Mouse (Mus musculus) embryonic facial prominence, embryonic 12.5 days (tissue): ENCODE measurements around the gene Wrap73. TPM values are rescaled to one million over a fixed set of nuclear protein-coding genes. Genes with fewer than 3 reads are reported as not detected.

ENCODE experiments used
- ATAC-seq: fragments of 200-750 bp; cut with Nextera tagmentation; 2 replicates; pipeline ENCODE4 v1.8.0; 2017; ENCODE audit not compliant: insufficient number of reproducible peaks, insufficient read depth, low FRiP score, low TSS enrichment
- H3K27ac ChIP-seq: fragments of 300-500 bp; sonication (generic); 2 replicates; pipeline ENCODE4 v1.5.1; 2016; ENCODE audit warnings: mild to moderate bottlenecking
- H3K27me3 ChIP-seq: fragments of 300-500 bp; sonication (generic); 2 replicates; pipeline ENCODE4 v1.6.1; 2016; ENCODE audit warnings: mild to moderate bottlenecking, moderate library complexity
- H3K36me3 ChIP-seq: fragments of 300-500 bp; sonication (generic); 2 replicates; pipeline ENCODE4 v1.6.1; 2016; ENCODE audit warnings: mild to moderate bottlenecking
- H3K4me1 ChIP-seq: fragments of 300-500 bp; sonication (generic); 2 replicates; pipeline ENCODE4 v1.6.1; 2016
- H3K4me2 ChIP-seq: fragments of 300-500 bp; sonication (generic); replicated peaks from 2 replicates; pipeline ENCODE4 v1.6.1; 2016; ENCODE audit warnings: mild to moderate bottlenecking, moderate library complexity
- H3K4me3 ChIP-seq: fragments of 300-500 bp; sonication (generic); 2 replicates; pipeline ENCODE4 v1.5.1; 2016; ENCODE audit warnings: mild to moderate bottlenecking
- H3K9ac ChIP-seq: fragments of 300-500 bp; sonication (generic); 2 replicates; pipeline ENCODE4 v1.6.1; 2016; ENCODE audit warnings: mild to moderate bottlenecking, moderate library complexity
- H3K9me3 ChIP-seq: fragments of 300-500 bp; sonication (generic); 2 replicates; pipeline ENCODE4 v1.6.1; 2016; ENCODE audit warnings: mild to moderate bottlenecking, moderate library complexity
- WGBS: fragments of 180-500 bp; shearing (Covaris S2); methylation state at CpG from one replicate; pipeline ENCODE4 v1.1.7; 2016; 5-methylcytosine and 5-hydroxymethylcytosine counted together
- polyA plus RNA-seq: library from polyadenylated mRNA; unstranded; fragments of >200 nt; fragmentation: Nextera tagmentation; extraction: Ambion mirVana; gene quantifications from 2 replicates; pipeline ENCODE4 v1.2.1, GENCODE M21; 2016

The Wrap73 gene
- polyA plus RNA-seq, 1 experiment from 2014 or later, result 49.8 TPM

DNA sequence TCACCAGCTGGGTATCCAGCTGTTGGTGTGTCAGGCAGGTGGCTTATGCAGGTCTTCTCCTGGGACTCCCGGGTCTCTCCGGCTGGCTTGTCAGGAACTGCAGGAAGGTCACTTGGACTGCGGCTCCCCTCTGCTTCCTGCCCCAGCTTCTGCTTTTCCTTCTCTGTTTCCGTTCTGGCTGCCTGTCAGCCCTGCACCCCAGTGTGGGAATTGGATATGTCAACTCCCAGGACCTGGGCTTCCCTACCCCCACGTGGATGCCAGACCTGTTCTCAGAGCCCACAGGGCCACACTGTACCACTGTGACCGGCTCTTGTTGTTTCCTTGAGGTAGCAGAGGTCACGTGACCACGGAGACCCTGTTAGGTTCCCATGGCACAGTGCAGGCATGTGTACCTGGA lies 46.8 kb downstream of the Wrap73 start:
- Histone ChIP-seq H3K9me3 (no peaks in the 10 kb centered on the region), H3K9ac (no peak overlapping the region), H3K27ac (0 out of 2 replicates have a peak overlapping the region, but pooled peaks have one; percentile 27), H3K27me3 (no peaks in the 10 kb centered on the region), H3K4me1 (peaks cover 8% of the 10 kb centered on the region; the same call in 1 of the 2 replicates), H3K4me2 (no peak overlapping the region), H3K36me3 (peaks cover 7% of the 10 kb centered on the region; the same call in 1 of the 2 replicates), H3K4me3 (no peak overlapping the region)
- WGBS, result 70% methylated on average over 8 of the region's 8 CpGs
- ATAC-seq, result no peak

DNA sequence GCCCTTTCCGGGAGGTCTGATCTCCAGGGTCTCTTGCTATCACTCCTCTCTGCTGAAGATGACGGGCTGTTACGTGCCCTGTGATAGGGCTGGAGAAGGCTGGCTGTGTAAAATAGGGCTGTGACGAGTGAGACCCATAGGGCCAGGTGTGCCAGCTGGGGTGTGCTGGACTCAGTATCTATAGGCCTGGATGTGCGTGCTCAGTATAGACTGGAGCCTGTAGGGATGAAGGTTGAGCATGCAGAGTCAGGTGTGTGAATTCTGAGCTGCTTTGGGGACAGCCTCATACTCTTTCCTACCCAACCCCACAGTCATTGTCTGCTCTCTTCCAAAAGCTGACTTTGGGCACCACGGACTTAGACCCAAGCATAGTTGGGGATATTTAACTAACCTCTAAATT lies 55.8 kb downstream of the Wrap73 start:
- 26% methylated on average over 6 of the region's 6 CpGs for WGBS
- peak overlapping the region; percentile 91; the same call in 1 of the 2 replicates for H3K27ac ChIP-seq
- H3K4me1 ChIP-seq, result peaks cover 24% of the 10 kb centered on the region
- H3K4me3 ChIP-seq, result no peak overlapping the region
- H3K4me2 ChIP-seq, result no peak overlapping the region
- H3K27me3 ChIP-seq, result no peaks in the 10 kb centered on the region
- H3K36me3 ChIP-seq, result peaks cover 7% of the 10 kb centered on the region; the same call in 1 of the 2 replicates
- H3K9me3 ChIP-seq, result no peaks in the 10 kb centered on the region
- 0 out of 2 replicates have a peak, but pooled peaks have one; percentile 17 for ATAC-seq
- H3K9ac ChIP-seq, result no peak overlapping the region

DNA sequence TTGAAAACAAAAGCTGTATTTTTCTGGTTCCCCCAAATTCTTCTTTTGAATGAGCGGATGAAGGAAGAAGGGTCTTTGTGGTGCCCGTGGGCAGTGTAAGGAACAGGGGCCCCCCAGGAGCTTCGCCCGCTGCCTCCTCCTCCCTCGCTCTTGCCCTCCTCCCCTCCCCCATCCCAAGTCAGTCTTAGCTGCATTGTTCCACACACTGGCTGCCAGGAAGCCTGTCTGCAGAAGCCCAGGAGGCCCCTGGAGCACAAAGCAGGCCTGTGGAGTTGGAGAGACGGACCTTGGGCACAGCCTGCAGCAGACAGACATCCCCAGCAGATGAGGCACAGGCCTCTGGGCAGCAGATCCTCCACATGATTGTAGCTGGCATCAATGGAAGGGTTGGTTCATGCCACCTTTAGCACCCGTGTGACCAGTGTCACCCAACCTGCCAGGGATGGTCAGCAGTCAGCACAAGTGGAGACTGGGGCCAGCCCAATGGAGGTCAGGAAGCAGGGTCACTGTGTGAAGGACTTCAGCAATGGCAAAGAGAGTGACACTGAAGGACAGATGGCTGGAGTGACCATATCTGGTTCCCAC lies 56.3 kb downstream of the Wrap73 start:
- no peak overlapping the region for H3K4me2 ChIP-seq
- H3K9me3 ChIP-seq, result no peaks in the 10 kb centered on the region
- 0 out of 2 replicates have a peak overlapping the region, but pooled peaks have one; percentile 31 for H3K9ac ChIP-seq
- peak overlapping the region; percentile 91 for H3K27ac ChIP-seq
- peak; percentile 29; the same call in 1 of the 2 replicates for ATAC-seq
- H3K4me1 ChIP-seq, result peaks cover 24% of the 10 kb centered on the region
- no peaks in the 10 kb centered on the region for H3K27me3 ChIP-seq
- no peak overlapping the region for H3K4me3 ChIP-seq
- WGBS, result 16% methylated on average over 7 of the region's 7 CpGs
- H3K36me3 ChIP-seq, result peaks cover 7% of the 10 kb centered on the region; the same call in 1 of the 2 replicates

DNA sequence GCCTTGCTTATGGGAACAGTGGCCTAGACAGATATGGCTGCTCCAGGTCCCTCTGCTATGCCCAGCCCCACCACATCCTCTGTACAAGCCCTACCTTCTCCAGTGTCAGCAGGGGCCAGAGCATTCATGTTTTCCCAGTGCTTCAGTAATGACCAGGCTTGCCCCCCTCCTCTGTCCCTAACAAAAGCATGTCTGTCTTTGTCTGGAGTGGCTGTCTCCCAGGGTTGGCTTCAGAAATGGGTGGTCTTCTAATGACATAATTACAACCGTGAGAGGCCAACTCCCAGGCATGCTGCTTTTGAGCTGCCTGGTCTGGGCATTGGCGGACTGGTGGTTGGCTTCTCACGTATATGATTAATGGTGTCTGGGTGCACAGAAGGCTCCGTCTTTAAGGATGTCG lies 59.3 kb downstream of the Wrap73 start:
- Histone ChIP-seq H3K4me1 (peaks cover 24% of the 10 kb centered on the region), H3K36me3 (no peaks in the 10 kb centered on the region), H3K27ac (no peak overlapping the region), H3K27me3 (no peaks in the 10 kb centered on the region), H3K9ac (no peak overlapping the region), H3K9me3 (no peaks in the 10 kb centered on the region), H3K4me3 (no peak overlapping the region), H3K4me2 (no peak overlapping the region)
- no peak for ATAC-seq
- WGBS, result 60% methylated on average over 5 of the region's 5 CpGs

- Histone ChIP-seq H3K9ac (no peak overlapping the region), H3K27ac (no peak overlapping the region), H3K36me3 (no peaks in the 10 kb centered on the region), H3K4me1 (peaks cover 11% of the 10 kb centered on the region; the same call in 1 of the 2 replicates), H3K4me2 (no peak overlapping the region), H3K27me3 (no peaks in the 10 kb centered on the region), H3K4me3 (no peak overlapping the region), H3K9me3 (no peaks in the 10 kb centered on the region)
- WGBS, result 69% methylated on average over 7 of the region's 7 CpGs
- no peak for ATAC-seq
Observed at GRCm38 (mm10) chr4:154204532-154204931, 62.4 kb downstream of the Wrap73 start.

GRCm38 (mm10) chr4:154205392-154205791 lies 63.2 kb downstream of the Wrap73 start:
- Histone ChIP-seq H3K9me3 (no peaks in the 10 kb centered on the region), H3K36me3 (no peaks in the 10 kb centered on the region), H3K4me2 (no peak overlapping the region), H3K4me3 (no peak overlapping the region), H3K27ac (no peak overlapping the region), H3K4me1 (peaks cover 17% of the 10 kb centered on the region), H3K27me3 (no peaks in the 10 kb centered on the region), H3K9ac (no peak overlapping the region)
- no peak for ATAC-seq
- 77% methylated on average over 5 of the region's 5 CpGs for WGBS

DNA sequence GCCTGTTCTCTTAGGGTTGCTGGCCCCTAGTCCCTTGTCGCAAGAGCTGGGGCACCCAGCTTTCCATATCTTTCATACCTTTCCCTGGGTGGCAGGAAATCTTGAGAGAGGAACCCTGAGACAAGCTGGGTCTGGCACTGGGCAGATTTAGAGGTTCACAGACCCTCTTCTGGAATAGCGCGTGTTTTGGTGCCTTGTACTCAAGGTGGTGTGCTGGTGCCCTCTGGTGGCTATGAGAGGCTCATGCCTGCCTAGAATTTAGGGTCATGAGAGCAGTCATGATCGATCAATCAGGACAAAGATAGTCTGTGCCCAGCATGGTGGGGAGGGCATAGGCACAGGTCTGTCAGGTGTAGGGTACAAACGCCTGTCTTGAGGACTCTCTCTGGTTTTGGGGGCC lies 65.1 kb downstream of the Wrap73 start:
- 0 out of 2 replicates have a peak overlapping the region, but pooled peaks have one; percentile 15 for H3K9ac ChIP-seq
- H3K27ac ChIP-seq, result no peak overlapping the region
- no peaks in the 10 kb centered on the region for H3K27me3 ChIP-seq
- H3K36me3 ChIP-seq, result no peaks in the 10 kb centered on the region; the same call in 1 of the 2 replicates
- no peak overlapping the region for H3K4me2 ChIP-seq
- no peaks in the 10 kb centered on the region for H3K9me3 ChIP-seq
- peaks cover 22% of the 10 kb centered on the region for H3K4me1 ChIP-seq
- H3K4me3 ChIP-seq, result no peak overlapping the region
- 10% methylated on average over 5 of the region's 5 CpGs for WGBS
- ATAC-seq, result no peak

GRCm38 (mm10) chr4:154209054-154209453 lies 66.9 kb downstream of the Wrap73 start:
- Histone ChIP-seq H3K9me3 (no peaks in the 10 kb centered on the region), H3K9ac (no peak overlapping the region), H3K36me3 (no peaks in the 10 kb centered on the region; the same call in 1 of the 2 replicates), H3K27me3 (no peaks in the 10 kb centered on the region), H3K4me3 (no peak overlapping the region), H3K4me2 (no peak overlapping the region), H3K4me1 (peaks cover 35% of the 10 kb centered on the region), H3K27ac (no peak overlapping the region)
- WGBS, result 80% methylated on average over 6 of the region's 6 CpGs
- no peak for ATAC-seq

DNA sequence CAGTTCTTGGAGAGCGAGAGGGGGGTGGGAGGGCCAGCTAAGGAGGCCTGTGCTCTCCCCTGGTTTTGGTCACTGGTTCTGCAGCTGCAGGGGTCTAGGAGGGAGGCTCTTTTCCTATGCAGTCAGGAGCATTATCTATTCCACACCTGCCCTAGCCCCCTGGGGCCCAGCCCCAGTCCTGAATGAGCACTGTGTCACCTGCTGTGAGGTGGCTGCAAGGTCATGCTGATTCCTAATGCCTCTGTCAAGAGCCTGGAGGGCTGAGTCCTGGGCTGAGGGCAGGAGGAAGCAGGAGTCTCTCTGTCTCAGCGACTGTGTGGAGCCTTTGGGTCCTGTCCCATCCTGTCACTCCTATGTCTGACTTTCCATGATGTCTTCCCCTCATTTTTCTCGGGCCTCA lies 67.7 kb downstream of the Wrap73 start:
- Histone ChIP-seq H3K4me3 (no peak overlapping the region), H3K36me3 (no peaks in the 10 kb centered on the region; the same call in 1 of the 2 replicates), H3K27me3 (no peaks in the 10 kb centered on the region), H3K4me2 (no peak overlapping the region), H3K9ac (peak overlapping the region; percentile 16; the same call in 1 of the 2 replicates), H3K4me1 (peaks cover 39% of the 10 kb centered on the region), H3K9me3 (no peaks in the 10 kb centered on the region), H3K27ac (no peak overlapping the region; the same call in 1 of the 2 replicates)
- WGBS, result 13% methylated on average over 3 of the region's 3 CpGs
- ATAC-seq, result no peak

DNA sequence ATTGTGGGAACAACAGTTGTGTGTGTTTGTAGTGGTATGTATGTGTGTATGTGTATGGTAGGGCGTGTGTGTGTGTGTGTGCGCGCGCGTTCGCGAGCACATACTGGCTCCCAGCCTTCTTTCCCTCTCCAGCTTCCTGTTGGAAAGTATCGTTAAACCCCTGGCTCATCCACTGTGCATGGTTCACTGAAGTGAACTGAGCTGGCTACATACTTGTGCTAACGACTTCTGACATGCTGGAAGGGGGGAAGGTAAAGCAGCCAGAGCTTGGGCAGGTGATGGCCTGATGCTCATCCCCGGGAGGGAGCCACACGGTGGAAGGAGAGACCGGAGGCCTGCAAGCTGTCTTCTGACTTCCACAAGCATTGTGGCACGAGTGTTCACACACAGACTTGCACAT lies 69.3 kb downstream of the Wrap73 start:
- H3K27ac ChIP-seq, result peak overlapping the region; percentile 7; the same call in 1 of the 2 replicates
- WGBS, result 71% methylated on average over 13 of the region's 13 CpGs

GRCm38 (mm10) chr4:154213586-154213985 lies 71.4 kb downstream of the Wrap73 start:
- 63% methylated on average over 7 of the region's 7 CpGs for WGBS
- no peak for ATAC-seq
- no peaks in the 10 kb centered on the region for H3K9me3 ChIP-seq
- H3K27me3 ChIP-seq, result no peaks in the 10 kb centered on the region
- H3K4me1 ChIP-seq, result peaks cover 48% of the 10 kb centered on the region
- H3K27ac ChIP-seq, result 0 out of 2 replicates have a peak overlapping the region, but pooled peaks have one; percentile 25
- no peak overlapping the region for H3K4me2 ChIP-seq
- no peaks in the 10 kb centered on the region; the same call in 1 of the 2 replicates for H3K36me3 ChIP-seq
- 0 out of 2 replicates have a peak overlapping the region, but pooled peaks have one; percentile 15 for H3K9ac ChIP-seq
- H3K4me3 ChIP-seq, result no peak overlapping the region

More for the DNA sequence above, 69.3 kb downstream of the Wrap73 start:
- Histone ChIP-seq H3K9me3 (no peaks in the 10 kb centered on the region), H3K36me3 (no peaks in the 10 kb centered on the region; the same call in 1 of the 2 replicates), H3K4me2 (no peak overlapping the region), H3K4me3 (no peak overlapping the region), H3K9ac (peak overlapping the region; percentile 4; the same call in 1 of the 2 replicates), H3K4me1 (peaks cover 39% of the 10 kb centered on the region), H3K27me3 (no peaks in the 10 kb centered on the region)
- ATAC-seq, result no peak

DNA sequence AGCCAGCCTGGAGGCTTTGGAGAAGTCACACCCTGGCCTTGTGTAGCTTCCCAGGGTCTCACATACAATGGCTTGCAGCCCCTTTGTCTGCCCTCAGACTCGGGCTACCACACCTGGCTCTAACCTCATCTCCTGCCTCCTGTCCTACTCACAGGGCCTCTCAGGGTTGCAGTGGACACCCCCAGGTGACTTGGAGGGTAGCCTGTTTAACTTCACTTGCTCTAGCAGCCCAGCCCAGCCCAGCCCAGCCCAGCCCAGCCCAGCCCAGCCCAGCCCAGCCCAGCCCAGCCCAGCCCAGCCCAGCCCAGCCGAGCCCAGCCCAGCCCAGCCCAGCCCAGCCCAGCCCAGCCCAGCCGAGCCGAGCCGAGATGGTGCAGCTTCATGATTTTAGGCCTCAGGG lies 71.9 kb downstream of the Wrap73 start:
- no peak for ATAC-seq
- no peaks in the 10 kb centered on the region for H3K27me3 ChIP-seq
- no peak overlapping the region for H3K9ac ChIP-seq
- peaks cover 44% of the 10 kb centered on the region for H3K4me1 ChIP-seq
- H3K4me3 ChIP-seq, result no peak overlapping the region
- H3K4me2 ChIP-seq, result no peak overlapping the region
- peak overlapping the region; percentile 25; the same call in 1 of the 2 replicates for H3K27ac ChIP-seq
- WGBS, result 9% methylated on average over 5 of the region's 5 CpGs
- H3K9me3 ChIP-seq, result no peaks in the 10 kb centered on the region
- H3K36me3 ChIP-seq, result no peaks in the 10 kb centered on the region; the same call in 1 of the 2 replicates
